Mouse (Mus musculus) liver, embryonic 14.5 days (tissue): ENCODE data around the gene 4930402H24Rik. TPM values are rescaled to one million over a fixed set of nuclear protein-coding genes. Genes with fewer than 3 reads are reported as not detected.

Experiments used
- ATAC-seq: fragments of 200-750 bp; cut with Nextera tagmentation; 2 replicates; pipeline ENCODE4 v1.8.0; 2017; ENCODE audit warnings: moderate number of reproducible peaks, mild to moderate bottlenecking, moderate library complexity; ENCODE audit not compliant: insufficient read depth
- DNase-seq, 3 experiments: peaks; one replicate each; pipeline ENCODE4 v3.0.0-alpha.2; 2012 to 2013; ENCODE audit warnings: low read depth in 3 of 3, low spot score in 3 of 3
- H3K27ac ChIP-seq: fragments of 300-500 bp; sonication (generic); 2 replicates; pipeline ENCODE4 v1.5.1; 2014; ENCODE audit warnings: moderate library complexity, mild to moderate bottlenecking, control low read depth, inconsistent platforms
- H3K27me3 ChIP-seq: fragments of 300-500 bp; sonication (generic); 2 replicates; pipeline ENCODE4 v1.6.1; 2014; ENCODE audit warnings: mild to moderate bottlenecking, low read length, moderate library complexity; ENCODE audit not compliant: control insufficient read depth, insufficient read depth
- H3K36me3 ChIP-seq: fragments of 300-500 bp; sonication (generic); replicated peaks from 2 replicates; pipeline ENCODE4 v1.6.1; 2014; ENCODE audit warnings: low read depth; ENCODE audit not compliant: control insufficient read depth, insufficient read depth
- H3K4me1 ChIP-seq, 2 experiments: fragments of 200-500 bp in 1 of 2; fragments of 300-500 bp in 1 of 2; sonication (generic) in 1 of 2; replicated peaks; 2 replicates each; pipeline ENCODE4 v1.6.1; 2012 to 2014; ENCODE audit warnings: antibody characterized with exemption in 1 of 2, inconsistent platforms in 1 of 2, low read length in 1 of 2; ENCODE audit not compliant: control insufficient read depth in 2 of 2, insufficient read depth in 2 of 2
- H3K4me2 ChIP-seq: fragments of 300-500 bp; sonication (generic); 2 replicates; pipeline ENCODE4 v1.6.1; 2014; ENCODE audit warnings: low read depth, mild to moderate bottlenecking, control low read depth, moderate library complexity
- H3K4me3 ChIP-seq, 2 experiments: fragments of 200-500 bp in 1 of 2; fragments of 300-500 bp in 1 of 2; sonication (generic) in 1 of 2; 2 replicates each; pipeline ENCODE4 v1.5.1; 2012 to 2014; ENCODE audit warnings: low read depth in 2 of 2, low read length in 2 of 2, mild to moderate bottlenecking in 2 of 2, control low read depth in 1 of 2, inconsistent platforms in 1 of 2, moderate library complexity in 1 of 2; ENCODE audit not compliant: insufficient read depth in 1 of 2
- H3K9ac ChIP-seq: fragments of 300-500 bp; sonication (generic); replicated peaks from 2 replicates; pipeline ENCODE4 v1.6.1; 2014; ENCODE audit warnings: mild to moderate bottlenecking, control low read depth, moderate library complexity
- H3K9me3 ChIP-seq: fragments of 300-500 bp; sonication (generic); 2 replicates; pipeline ENCODE4 v1.6.1; 2016; ENCODE audit warnings: low read length, mixed read lengths; ENCODE audit not compliant: control insufficient read depth
- CTCF ChIP-seq: IDR thresholded peaks from 2 replicates; pipeline ENCODE4 v1.5.1; 2016; ENCODE audit warnings: antibody characterized with exemption, low read depth, control low read depth
- EP300 ChIP-seq: IDR thresholded peaks from 2 replicates; pipeline ENCODE4 v1.6.1; 2016; ENCODE audit warnings: antibody characterized with exemption, low read depth
- WGBS: fragments of 180-500 bp; shearing (Covaris S2); extraction: QIAGEN DNeasy Blood & Tissue Kit; methylation state at CpG from one replicate; pipeline ENCODE4 v1.1.7; 2014; ENCODE audit not compliant: insufficient replicate concordance; 5-methylcytosine and 5-hydroxymethylcytosine counted together
- polyA plus RNA-seq, 2 experiments: library from polyadenylated mRNA; depleted of rRNA in 1 of 2; stranded (reverse) in 1 of 2; unstranded in 1 of 2; fragments of >200 nt; fragmentation: Nextera tagmentation in 1 of 2; extraction: Ambion mirVana in 1 of 2; gene quantifications; 2 replicates each; pipeline versions ENCODE4 v1.2.1 to v1.2.3; 2012 to 2014

4930402H24Rik gene
- polyA plus RNA-seq, 2 experiments, result 4.4 to 6.9 TPM

- WGBS, result 63% methylated on average over 1 of the region's 1 CpGs
- Histone ChIP-seq H3K9ac (no peak overlapping the region), H3K27me3 (no peaks in the 10 kb centered on the region), H3K4me3 (no peak overlapping the region), H3K4me2 (no peak overlapping the region), H3K4me1 (no peaks in the 10 kb centered on the region; a peak in 1 of 4 replicates), H3K36me3 (no peaks in the 10 kb centered on the region; the same call in 1 of the 2 replicates), H3K27ac (no peak overlapping the region), H3K9me3 (no peaks in the 10 kb centered on the region)
- DNase-seq (no peak), ATAC-seq (no peak)
- no peak for TF ChIP-seq EP300
- TF ChIP-seq CTCF, result peak; percentile 31; the same call in 1 of the 2 replicates
Measured at GRCm38 (mm10) chr2:130812487-130812886, 93.7 kb downstream of the 4930402H24Rik start.

GRCm38 (mm10) chr2:130805146-130805545 lies 101.1 kb downstream of the 4930402H24Rik start:
- Histone ChIP-seq H3K4me2 (no peak overlapping the region), H3K36me3 (peaks cover 3% of the 10 kb centered on the region; the same call in 1 of the 2 replicates), H3K4me3 (no peak overlapping the region), H3K9ac (no peak overlapping the region), H3K27me3 (no peaks in the 10 kb centered on the region), H3K9me3 (no peaks in the 10 kb centered on the region), H3K4me1 (no peaks in the 10 kb centered on the region), H3K27ac (no peak overlapping the region)
- DNase-seq (no peak), ATAC-seq (no peak)
- TF ChIP-seq EP300, result no peak
- no peak for TF ChIP-seq CTCF
- 80% methylated on average over 3 of the region's 3 CpGs for WGBS

- H3K4me1 ChIP-seq, result no peaks in the 10 kb centered on the region
- H3K4me3 ChIP-seq, result no peak overlapping the region
- no peak overlapping the region for H3K9ac ChIP-seq
- no peaks in the 10 kb centered on the region for H3K27me3 ChIP-seq
- peaks cover 3% of the 10 kb centered on the region; the same call in 1 of the 2 replicates for H3K36me3 ChIP-seq
- no peak for TF ChIP-seq EP300
- TF ChIP-seq CTCF, result no peak
- ATAC-seq (no peak), DNase-seq (no peak)
- no peak overlapping the region for H3K27ac ChIP-seq
- no peak overlapping the region for H3K4me2 ChIP-seq
- no peaks in the 10 kb centered on the region for H3K9me3 ChIP-seq
- WGBS, result 82% methylated on average over 25 of the region's 25 CpGs
Measured at GRCm38 (mm10) chr2:130803706-130804105, 102.5 kb downstream of the 4930402H24Rik start.

DNA sequence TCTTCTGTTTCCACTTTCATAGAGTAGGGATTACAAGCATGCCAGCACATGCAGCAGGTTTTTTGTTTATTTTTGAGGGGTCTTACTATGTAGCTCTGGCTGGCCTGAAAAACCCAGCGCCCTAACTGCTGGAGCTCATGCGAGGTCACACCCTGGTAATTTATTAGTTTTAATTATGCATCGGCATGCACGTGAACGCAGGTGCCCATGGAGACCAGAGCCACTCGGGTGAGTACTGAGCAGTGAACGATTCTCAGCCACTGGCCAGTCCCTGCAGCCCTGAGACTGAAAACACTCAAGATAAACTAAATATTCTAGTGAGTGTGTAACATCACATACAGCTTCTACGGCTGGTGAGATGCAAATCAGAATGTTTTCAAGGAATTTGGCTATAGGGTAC lies 110.5 kb downstream of the 4930402H24Rik start:
- ATAC-seq (no peak), DNase-seq (no peak)
- H3K27me3 ChIP-seq, result no peaks in the 10 kb centered on the region
- H3K4me3 ChIP-seq, result no peak overlapping the region
- no peaks in the 10 kb centered on the region for H3K4me1 ChIP-seq
- H3K4me2 ChIP-seq, result no peak overlapping the region
- H3K9me3 ChIP-seq, result no peaks in the 10 kb centered on the region
- 83% methylated on average over 8 of the region's 8 CpGs for WGBS
- H3K27ac ChIP-seq, result no peak overlapping the region
- no peak for TF ChIP-seq CTCF
- no peak for TF ChIP-seq EP300
- 0 out of 2 replicates have a peak, but pooled peaks cover 3% of the 10 kb centered on the region for H3K36me3 ChIP-seq
- H3K9ac ChIP-seq, result no peak overlapping the region

GRCm38 (mm10) chr2:130791722-130792121 lies 114.5 kb downstream of the 4930402H24Rik start:
- H3K4me2 ChIP-seq, result no peak overlapping the region
- TF ChIP-seq CTCF, result no peak
- no peak for TF ChIP-seq EP300
- 78% methylated on average over 7 of the region's 7 CpGs for WGBS
- H3K4me1 ChIP-seq, result no peaks in the 10 kb centered on the region
- DNase-seq (no peak), ATAC-seq (no peak)
- H3K36me3 ChIP-seq, result 0 out of 2 replicates have a peak, but pooled peaks cover 3% of the 10 kb centered on the region
- H3K9me3 ChIP-seq, result no peaks in the 10 kb centered on the region
- H3K4me3 ChIP-seq, result no peak overlapping the region
- no peaks in the 10 kb centered on the region for H3K27me3 ChIP-seq
- H3K9ac ChIP-seq, result no peak overlapping the region
- H3K27ac ChIP-seq, result no peak overlapping the region
